Mouse (Mus musculus) stomach, postnatal 0 days (tissue): ENCODE measurements at regions not wholly inside any gene's neighbourhood (a gene's known extent, or its start where the extent isn't known, plus 50 kb on each side); places are given as distances from the start of the nearest gene placed in this dataset.

Source experiments
- CTCF ChIP-seq: IDR thresholded peaks from 2 replicates; pipeline ENCODE4 v1.5.1; 2016; ENCODE audit warnings: antibody characterized with exemption, low read depth, mild to moderate bottlenecking, moderate library complexity
- EP300 ChIP-seq: optimal IDR thresholded peaks from 2 replicates; pipeline ENCODE3; 2016; ENCODE audit warnings: antibody characterized with exemption

GRCm38 (mm10) chr5:119524171-119524570, 146.3 kb upstream of the Tbx3 start:
- TF ChIP-seq CTCF, result no peak
- TF ChIP-seq EP300, result no peak
